Mouse (Mus musculus) adrenal gland, adult 18-20 months (tissue): ENCODE measurements around the gene Sdhaf3. TPM values are rescaled to one million over a fixed set of nuclear protein-coding genes. Genes with fewer than 3 reads are reported as not detected.
A peak's percentile ranks its signal among the peaks of the same experiment; 100 is the strongest.
"Not testable (repeated sequence)": the region's sequence is repeated elsewhere in the genome, so short reads cannot be mapped to it uniquely, and the experiment has no call there.

ENCODE experiments used
- DNase-seq, 2 experiments: peaks; one replicate each; pipeline ENCODE4 v3.0.0; 2021 to 2022; ENCODE audit warnings: low spot score in 2 of 2
- long read RNA-seq, 2 experiments: library from polyadenylated mRNA; stranded (forward); transcript quantifications; one replicate each; pipeline ENCODE4 v2.0.0; 2021
- total RNA-seq, 2 experiments: library from RNA; stranded (reverse); gene quantifications; 1 replicate in 1 of 2; 2 replicates in 1 of 2; pipeline ENCODE4 v1.2.3; 2021

The Sdhaf3 gene
- total RNA-seq, result 1 to 10 TPM; 5.2 to 6.9 TPM
- long read RNA-seq, experiment 1, full-length matches to known transcripts, result 6 of 6 reads
- long read RNA-seq, experiment 1, partial matches to known transcripts, result 0 of 6 reads
- long read RNA-seq, experiment 1, other reads (novel, unspliced or antisense), result 0 of 6 reads
- long read RNA-seq, experiment 2, full-length matches to known transcripts, result 12 of 15 reads
- long read RNA-seq, experiment 2, partial matches to known transcripts, result 0 of 15 reads
- long read RNA-seq, experiment 2, other reads (novel, unspliced or antisense), result 3 of 15 reads

GRCm38 (mm10) chr6:6955764-6956561, at the start of gene Sdhaf3:
Gene Sdhaf3 (plus strand): TSS chr6:6956004.
- DNase-seq, result peak; percentile 90 to 91

- peak; percentile 7 to 38 for DNase-seq
Measured at GRCm38 (mm10) chr6:6909586-6909985, 46.2 kb upstream of the Sdhaf3 start.

- no peak for DNase-seq
Measured at GRCm38 (mm10) chr6:6914304-6914703, 41.5 kb upstream of the Sdhaf3 start.

GRCm38 (mm10) chr6:6914849-6915525, 40.8 kb upstream of the Sdhaf3 start:
- DNase-seq, result peak in 1 of 2 experiments; percentile 23

- DNase-seq, result no peak
Measured at GRCm38 (mm10) chr6:6915526-6915915, 40.3 kb upstream of the Sdhaf3 start.

GRCm38 (mm10) chr6:6917334-6917733, 38.5 kb upstream of the Sdhaf3 start:
- DNase-seq, result no peak

GRCm38 (mm10) chr6:6925264-6925663, 30.5 kb upstream of the Sdhaf3 start:
- no peak for DNase-seq

GRCm38 (mm10) chr6:6930831-6931230, 25.0 kb upstream of the Sdhaf3 start:
- DNase-seq, result peak in 1 of 2 experiments; percentile 9

GRCm38 (mm10) chr6:6931507-6931906, 24.3 kb upstream of the Sdhaf3 start:
- no peak for DNase-seq

GRCm38 (mm10) chr6:6940845-6941244, 15.0 kb upstream of the Sdhaf3 start:
- no peak for DNase-seq

GRCm38 (mm10) chr6:6942813-6943212, 13.0 kb upstream of the Sdhaf3 start:
- peak; percentile 40 to 42 for DNase-seq

- no peak for DNase-seq
Measured at GRCm38 (mm10) chr6:6947650-6948049, 8.2 kb upstream of the Sdhaf3 start.

- DNase-seq, result no peak
Measured at GRCm38 (mm10) chr6:6955395-6955763, 425 bp upstream of the Sdhaf3 start.

- DNase-seq, result not testable (repeated sequence)
Measured at GRCm38 (mm10) chr6:6959234-6959633, 3.4 kb downstream of the Sdhaf3 start.

GRCm38 (mm10) chr6:6997226-6997946, 41.6 kb downstream of the Sdhaf3 start:
- DNase-seq, result no peak

GRCm38 (mm10) chr6:6997956-6998355, 42.2 kb downstream of the Sdhaf3 start:
- DNase-seq, result no peak

- DNase-seq, result no peak
Measured at GRCm38 (mm10) chr6:6999015-6999414, 43.2 kb downstream of the Sdhaf3 start.

- DNase-seq, result no peak
Measured at GRCm38 (mm10) chr6:7003085-7003484, 47.3 kb downstream of the Sdhaf3 start.

GRCm38 (mm10) chr6:7004005-7004404, 48.2 kb downstream of the Sdhaf3 start:
- no peak for DNase-seq

GRCm38 (mm10) chr6:7038087-7038486, 82.3 kb downstream of the Sdhaf3 start:
- DNase-seq, result no peak

- no peak for DNase-seq
Measured at GRCm38 (mm10) chr6:7038835-7039234, 83.0 kb downstream of the Sdhaf3 start.
